Mouse (Mus musculus): Measurements from ENCODE around the gene Chrne.

The Chrne gene

DNA sequence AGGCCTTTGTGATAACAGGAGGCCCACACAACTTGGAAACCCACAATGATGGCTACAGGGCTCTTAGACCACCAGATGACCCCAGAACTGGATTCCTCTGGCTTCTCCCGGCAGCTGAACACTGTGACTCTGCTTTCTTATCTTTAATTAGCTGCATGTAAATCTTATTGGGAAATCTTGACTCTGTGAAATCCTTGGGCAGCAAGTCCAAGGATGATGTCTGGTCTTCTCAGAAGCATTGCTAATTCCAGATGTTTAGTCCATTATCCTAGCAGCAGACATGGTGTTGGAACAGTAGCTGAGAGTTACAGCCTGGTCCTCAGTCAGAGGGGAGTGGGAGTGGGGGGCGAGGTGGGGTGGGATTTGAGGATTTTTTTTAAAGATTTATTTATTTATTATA, 9.4 kb upstream of the Chrne start:
- DNase-seq (ENCODE audit: low read depth, low spot score): no peak

DNA sequence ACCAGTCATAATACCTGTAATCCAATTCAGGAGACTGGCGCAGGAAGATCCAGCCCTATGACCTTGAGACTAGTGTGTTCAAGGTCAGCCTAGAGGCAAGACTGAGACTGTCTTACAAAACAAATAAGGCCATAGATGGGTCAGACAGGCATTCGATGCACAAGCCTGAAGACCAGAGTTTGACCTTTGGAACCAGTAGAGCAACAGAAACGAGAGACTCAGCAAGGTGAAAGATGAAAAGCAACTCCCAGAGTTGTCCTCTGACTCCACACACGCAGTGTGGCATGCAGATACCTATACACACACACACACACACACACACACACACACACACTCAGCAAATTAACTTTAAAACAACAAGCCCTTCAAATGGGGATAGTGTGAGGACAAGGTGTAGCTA, 7.9 kb upstream of the Chrne start:
- no peak for DNase-seq (ENCODE audit: low read depth, low spot score)

DNA sequence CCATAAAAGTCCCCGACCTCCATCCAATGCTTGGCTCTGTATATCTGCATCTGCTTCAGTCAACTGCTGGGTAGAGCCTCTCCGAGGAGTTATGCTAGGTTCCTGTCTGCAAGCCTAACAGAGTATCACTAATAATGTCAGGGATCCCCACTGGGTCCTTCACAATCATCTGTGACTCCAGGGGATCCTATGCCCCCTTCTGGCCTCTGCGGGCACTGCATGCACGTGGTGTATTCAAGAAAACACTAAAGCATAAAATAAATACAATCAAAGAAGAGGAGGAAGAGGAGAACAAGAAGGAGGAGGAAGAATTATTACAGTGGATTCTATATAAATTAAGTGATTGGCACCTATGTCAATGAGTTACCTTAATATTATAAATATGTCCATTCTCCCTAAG, 6.5 kb upstream of the Chrne start:
- peak; percentile 74 for DNase-seq (ENCODE audit: low read depth, low spot score)

- DNase-seq (ENCODE audit: low read depth, low spot score): peak; percentile 82
Measured at GRCm38 (mm10) chr11:70623053-70623742, 4.2 kb upstream of the Chrne start.

DNA sequence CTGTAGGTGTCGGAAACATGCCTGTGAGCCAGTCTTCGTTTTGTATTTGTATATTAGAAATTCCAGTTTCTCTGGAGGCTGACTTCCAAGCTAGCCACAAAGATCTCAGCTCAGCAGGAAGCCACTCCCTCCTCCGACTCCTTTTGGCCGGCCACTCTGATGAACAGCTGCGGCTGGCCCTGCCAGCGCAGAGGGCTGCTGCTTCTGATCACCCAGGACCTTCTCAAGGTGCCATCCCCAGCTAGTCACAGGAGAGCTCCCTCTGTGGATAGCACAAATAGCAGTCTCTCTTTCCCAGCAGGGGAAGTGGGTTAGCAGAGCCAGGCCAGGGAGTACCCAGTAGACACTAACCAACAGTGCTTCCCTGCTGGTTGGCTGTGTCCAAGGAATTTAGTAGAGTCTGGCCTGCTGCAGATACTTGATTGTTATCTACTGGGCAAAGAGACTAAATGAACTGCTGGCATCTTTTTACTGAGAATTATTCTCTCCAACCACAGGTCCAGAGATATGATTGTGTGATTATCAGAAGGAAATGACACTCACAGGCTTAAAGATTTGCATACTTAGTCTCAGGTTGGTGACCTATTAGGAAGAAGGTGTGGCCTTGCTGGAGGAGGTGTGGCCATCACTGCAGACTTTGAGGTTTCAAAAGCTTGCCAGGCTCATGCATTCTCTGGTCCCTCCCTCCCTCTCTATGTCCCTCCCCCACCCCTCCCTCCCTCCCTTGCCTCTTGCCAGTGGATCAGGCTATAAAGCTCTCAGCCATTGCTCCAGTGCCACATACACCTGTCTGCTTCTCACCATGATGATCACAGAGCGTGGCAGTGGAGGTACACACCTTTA, 3.2 kb upstream of the Chrne start:
- DNase-seq (ENCODE audit: low read depth, low spot score): peak; percentile 77

GRCm38 (mm10) chr11:70615516-70616093, 3.4 kb downstream of the Chrne start, which contains the start of gene 4930544D05Rik:
Gene 4930544D05Rik (plus strand): TSS chr11:70615848.
- DNase-seq (ENCODE audit: low read depth, low spot score): no peak

- peak; percentile 76 for DNase-seq (ENCODE audit: low read depth, low spot score)
Measured at GRCm38 (mm10) chr11:70615074-70615473, 3.9 kb downstream of the Chrne start.

GRCm38 (mm10) chr11:70612505-70612904, 6.5 kb downstream of the Chrne start:
- DNase-seq (ENCODE audit: low read depth, low spot score): no peak

GRCm38 (mm10) chr11:70610752-70611151, 8.3 kb downstream of the Chrne start:
- DNase-seq (ENCODE audit: low read depth, low spot score): no peak

- DNase-seq (ENCODE audit: low read depth, low spot score): peak; percentile 73
Measured at GRCm38 (mm10) chr11:70608381-70609066, 10.5 kb downstream of the Chrne start.

DNA sequence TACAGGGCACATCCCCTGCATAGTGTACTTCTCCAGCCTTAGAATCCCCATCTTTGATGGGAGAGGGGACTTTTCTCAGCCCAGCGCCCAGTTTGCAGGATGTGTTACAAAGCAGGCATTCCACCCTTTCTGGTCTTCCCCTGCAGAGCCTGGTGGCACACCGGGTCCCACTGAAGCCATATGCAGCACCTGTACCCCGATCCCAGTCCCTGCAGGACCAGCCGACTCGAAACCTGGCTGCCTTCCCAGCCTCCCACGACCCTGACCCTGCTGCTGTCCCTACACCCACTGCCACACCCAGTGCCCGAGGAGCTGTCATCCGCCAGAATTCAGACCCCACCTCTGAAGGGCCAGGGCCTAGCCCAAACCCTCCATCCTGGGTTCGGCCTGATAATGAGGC, 11.4 kb downstream of the Chrne start:
- DNase-seq (ENCODE audit: low read depth, low spot score): no peak

- no peak for DNase-seq (ENCODE audit: low read depth, low spot score)
Measured at GRCm38 (mm10) chr11:70606717-70607116, 12.3 kb downstream of the Chrne start.

DNA sequence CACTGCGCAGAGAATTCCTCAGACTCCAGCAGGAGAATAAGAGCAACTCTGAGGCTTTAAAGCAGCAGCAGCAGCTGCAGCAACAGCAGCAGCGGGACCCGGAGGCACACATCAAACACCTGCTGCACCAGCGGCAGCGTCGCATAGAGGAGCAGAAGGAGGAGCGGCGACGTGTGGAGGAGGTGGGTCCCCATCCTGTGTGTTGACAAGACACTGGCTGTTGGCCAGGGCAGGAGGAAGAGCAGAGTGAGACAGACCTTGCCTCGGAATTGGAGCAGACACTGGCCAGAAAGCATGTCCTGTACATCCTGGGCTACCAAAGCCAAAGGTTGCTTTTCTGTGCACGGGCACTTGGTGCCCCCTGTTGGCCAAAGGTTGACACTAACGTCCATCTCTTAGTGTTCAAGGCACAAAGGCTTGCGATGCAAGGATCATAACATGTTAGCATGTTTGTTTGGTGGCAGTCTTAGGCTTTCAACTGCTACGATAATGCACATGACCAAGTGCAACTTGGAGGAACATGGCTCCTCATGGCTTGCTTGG, 13.9 kb downstream of the Chrne start:
- peak; percentile 64 for DNase-seq (ENCODE audit: low read depth, low spot score)

DNA sequence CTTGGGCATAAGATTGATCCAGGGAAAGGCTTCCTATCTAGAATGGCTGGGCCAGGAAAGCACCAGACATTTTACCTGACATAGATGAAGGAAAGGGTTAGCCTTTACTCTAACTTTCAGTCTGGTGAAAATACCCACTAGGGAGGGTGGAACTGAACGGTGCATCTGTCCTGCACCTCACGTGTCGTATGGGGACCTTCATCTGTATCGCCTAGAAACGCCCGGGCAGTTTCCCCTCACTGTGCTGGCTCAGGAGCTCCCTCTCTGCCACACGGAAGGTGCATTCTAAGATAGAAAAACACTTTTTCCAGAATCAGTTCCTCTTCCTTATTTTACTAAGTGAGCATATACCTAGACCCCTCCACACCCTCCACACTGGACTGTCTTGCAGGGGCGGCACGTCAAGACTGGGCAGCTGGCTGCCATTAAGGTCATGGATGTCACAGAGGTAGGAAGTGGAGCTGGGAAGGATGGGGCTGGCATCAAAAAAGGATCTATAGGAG, 20.5 kb downstream of the Chrne start:
- DNase-seq (ENCODE audit: low read depth, low spot score): no peak

DNA sequence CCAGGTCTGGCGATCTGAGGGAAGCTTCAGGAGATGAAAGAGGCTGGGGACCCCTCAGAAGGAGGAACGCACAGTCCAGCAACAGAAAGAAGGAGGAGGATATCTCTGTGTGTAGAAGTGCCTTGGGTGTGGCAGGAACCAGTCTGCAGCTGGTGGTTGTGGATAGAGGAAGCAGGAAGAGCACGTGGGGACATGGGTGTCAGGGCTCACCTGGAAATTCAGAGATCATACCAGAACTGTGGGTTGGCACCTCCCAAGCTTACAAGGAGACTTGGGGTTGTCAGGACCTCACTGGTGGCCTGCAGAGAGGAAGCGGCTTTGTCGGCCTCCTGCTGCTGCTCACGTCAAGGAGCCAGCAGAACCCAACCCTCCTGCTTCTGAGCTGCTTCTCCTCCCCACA, 21.7 kb downstream of the Chrne start:
- no peak for DNase-seq (ENCODE audit: low read depth, low spot score)

- no peak for DNase-seq (ENCODE audit: low read depth, low spot score)
Measured at GRCm38 (mm10) chr11:70596094-70596493, 22.9 kb downstream of the Chrne start.

DNA sequence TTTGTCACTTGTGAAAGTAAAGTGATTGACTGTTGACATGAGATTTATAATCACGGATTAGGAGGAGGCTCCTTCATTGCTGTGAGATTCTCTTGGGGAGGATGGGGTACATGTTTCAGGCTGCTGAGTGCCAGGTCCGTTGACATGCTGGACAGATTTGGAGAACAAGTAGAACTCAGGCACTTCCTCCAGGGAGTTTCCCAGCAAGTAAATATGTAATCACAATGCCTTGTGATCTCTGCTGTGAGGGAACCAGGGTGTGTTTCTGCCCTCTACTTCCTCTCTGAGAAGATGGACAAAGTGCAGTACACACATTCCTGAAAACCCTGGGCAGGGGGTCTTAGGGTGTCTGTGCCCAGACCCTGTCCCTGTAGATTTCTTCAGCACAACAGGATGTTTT, 23.4 kb downstream of the Chrne start:
- DNase-seq (ENCODE audit: low read depth, low spot score): no peak

DNA sequence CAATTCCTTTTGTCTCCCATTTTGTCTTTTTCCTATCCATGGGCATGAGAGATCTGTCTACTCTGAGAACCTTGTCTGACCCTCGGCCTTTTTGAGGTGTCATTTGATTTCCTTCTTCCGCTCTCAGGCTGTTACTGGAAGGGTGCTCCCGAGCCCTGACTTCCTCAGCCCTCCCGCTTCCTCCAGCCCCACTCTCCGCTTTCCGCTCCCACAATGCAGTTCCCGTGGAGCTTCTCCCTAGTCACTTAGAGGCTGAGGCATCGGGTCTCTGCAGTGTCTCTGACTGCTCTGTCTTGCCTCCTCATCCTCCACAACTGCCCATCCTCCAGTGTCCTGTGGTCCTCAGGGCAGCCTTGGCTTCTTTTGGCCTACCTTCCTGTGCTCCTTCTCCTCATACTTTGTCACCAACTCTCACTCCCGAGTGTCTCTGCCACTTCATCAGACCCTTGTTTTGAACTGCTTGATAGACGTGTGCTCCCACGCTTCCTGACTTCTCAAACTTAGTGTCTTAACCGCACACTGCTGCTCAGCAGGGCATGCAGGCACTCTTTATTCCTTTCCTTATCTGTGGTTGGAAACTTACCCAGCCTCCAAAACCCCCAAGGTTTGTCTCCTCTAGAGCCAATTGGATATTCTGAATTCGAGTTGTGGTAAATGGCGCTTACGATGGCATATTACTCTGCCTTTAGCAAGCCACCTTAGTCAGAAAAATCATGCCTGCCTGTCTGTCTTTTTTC, 24.6 kb downstream of the Chrne start:
- DNase-seq (ENCODE audit: low read depth, low spot score): no peak

DNA sequence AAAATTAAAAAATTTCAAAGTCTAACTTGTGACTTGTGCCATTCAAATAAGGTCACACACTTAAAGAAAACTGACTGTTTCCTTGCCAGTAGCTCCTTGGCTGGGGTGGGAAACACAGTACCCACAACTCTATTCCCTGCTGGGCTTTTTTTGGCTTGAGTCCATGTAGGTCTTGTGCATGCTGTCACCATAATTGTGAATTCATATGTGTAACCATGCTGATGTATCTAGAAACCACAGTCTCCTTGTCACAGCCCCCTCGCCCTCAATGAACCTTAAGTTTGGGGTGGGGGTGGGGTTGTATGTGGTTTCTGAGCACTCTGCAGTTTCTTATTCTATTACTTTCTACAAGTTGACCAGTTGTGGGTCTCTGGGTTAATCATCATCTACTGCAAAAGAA, 27.3 kb downstream of the Chrne start:
- DNase-seq (ENCODE audit: low read depth, low spot score): no peak

DNA sequence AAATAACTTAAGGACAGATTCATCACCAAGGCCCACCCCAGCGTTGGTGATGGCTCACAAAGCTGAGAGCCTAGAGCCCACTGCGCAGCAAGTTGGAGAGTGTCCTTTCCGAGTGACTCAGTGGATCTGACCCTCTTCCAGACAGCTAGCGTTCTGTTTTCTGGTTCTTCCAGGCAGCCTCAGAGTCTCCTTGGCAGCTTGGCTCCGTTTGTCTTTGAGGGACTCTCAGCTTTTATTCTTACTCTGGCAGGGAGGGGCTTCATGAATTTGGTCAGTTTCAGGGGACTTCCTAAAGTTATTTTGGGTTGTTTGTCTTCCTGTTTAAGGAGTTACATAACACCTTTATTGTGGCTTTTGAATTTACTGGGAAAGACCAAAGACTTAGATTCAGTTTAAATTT, 32.1 kb downstream of the Chrne start:
- DNase-seq (ENCODE audit: low read depth, low spot score): no peak

DNA sequence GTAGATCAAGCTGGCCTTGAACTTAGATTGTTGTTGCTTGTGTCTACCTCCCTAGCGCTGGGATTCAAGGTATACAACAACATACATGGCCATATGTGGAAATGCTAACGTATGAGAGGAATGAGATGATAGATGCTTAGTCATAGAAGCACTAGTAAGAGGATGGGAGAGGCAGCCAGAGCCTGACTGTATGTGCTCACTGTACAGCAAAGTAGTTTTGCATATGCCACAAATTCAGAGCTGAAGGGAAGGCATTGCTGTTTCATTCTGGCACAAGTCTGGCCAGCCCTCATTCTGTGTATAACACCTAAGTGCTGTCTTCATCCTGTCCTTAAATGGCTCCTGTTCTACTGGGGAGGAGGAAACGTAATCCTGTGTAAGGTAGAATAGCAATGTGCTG, 32.8 kb downstream of the Chrne start:
- no peak for DNase-seq (ENCODE audit: low read depth, low spot score)
